Mouse (Mus musculus): ENCODE measurements around the gene Ndufv2. TPM values are rescaled to one million over a fixed set of nuclear protein-coding genes. Genes with fewer than 3 reads are reported as not detected.

The Ndufv2 gene
- polyA plus RNA-seq, 1 experiment from 2014 or later, result 340 TPM

DNA sequence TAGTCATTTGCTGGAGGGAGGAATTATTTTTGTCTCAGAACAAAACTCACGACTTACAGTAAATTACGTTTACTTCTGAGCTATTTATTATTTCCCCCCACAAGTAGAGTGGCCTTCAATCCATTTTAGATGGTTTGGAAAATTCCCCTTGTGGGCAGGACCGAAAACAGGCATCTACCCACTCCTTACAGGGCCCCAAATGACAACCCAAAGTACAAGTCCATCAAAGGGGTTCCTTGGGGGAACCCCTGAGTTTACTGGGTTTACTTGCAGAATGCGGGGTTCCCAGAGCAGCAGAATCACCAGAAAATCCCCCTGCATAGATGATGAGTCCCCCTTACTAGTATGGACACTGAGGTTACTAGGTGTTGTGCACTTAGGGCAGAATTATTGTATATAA lies 10.8 kb upstream of the Ndufv2 start:
- peak overlapping the region; percentile 70 for H3K4me2 ChIP-seq (ENCODE audit: low read depth, low read length)
- H3K4me1 ChIP-seq (ENCODE audit: control insufficient read depth, insufficient read depth, low read length), result peaks cover 12% of the 10 kb centered on the region; the same call in 1 of the 2 replicates
- no peaks in the 10 kb centered on the region for H3K27me3 ChIP-seq (ENCODE audit: control insufficient read depth, insufficient read depth, low read length)
- peaks cover 23% of the 10 kb centered on the region for H3K36me3 ChIP-seq (ENCODE audit: control insufficient read depth, insufficient read depth, low read length)
- H3K9ac ChIP-seq (ENCODE audit: low read length), result peak overlapping the region; percentile 91
- peak overlapping the region; percentile 85 for H3K4me3 ChIP-seq (replicated peaks; ENCODE audit: low read length)
- no peaks in the 10 kb centered on the region for H3K9me3 ChIP-seq (replicated peaks; ENCODE audit: control insufficient read depth, low read length)
- no peak overlapping the region for H3K27ac ChIP-seq (ENCODE audit: low read length)
- ATAC-seq (ENCODE audit: insufficient read depth, low FRiP score), result no peak
- WGBS, result 31% methylated on average over 4 of the region's 4 CpGs

DNA sequence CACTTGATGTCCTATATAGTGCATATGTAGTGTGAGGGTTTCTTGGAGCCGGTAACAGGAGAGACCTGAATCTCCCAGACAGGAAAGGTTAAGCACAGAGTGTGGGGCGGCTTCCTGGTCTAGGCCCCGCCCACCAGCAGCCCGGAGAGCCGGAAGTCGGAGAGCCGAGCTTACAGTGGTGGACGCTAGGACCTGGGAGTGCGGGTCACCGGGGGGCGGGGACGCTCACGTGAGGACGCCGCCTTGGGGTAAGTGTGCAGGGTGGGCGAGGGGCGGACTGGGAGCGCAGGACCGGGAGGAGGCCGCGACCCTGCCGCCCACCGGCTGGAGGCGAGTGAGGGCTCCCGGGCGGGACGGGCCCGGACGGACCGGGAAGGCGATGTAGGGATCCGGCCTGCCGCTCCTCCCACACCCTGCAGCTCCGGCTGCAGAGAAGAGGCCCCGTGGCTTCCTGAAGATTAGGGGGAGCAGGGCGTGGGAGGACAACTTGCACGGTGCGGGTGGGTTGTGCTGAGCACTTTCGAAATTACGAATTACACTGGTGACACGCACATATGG lies 10.1 kb upstream of the Ndufv2 start, which contains the start of gene Washc1:
TSS of gene Washc1 (plus strand) at position 144 of the 558 bp plus-strand sequence.
- Histone ChIP-seq H3K27ac (ENCODE audit: low read length) (peak within 1 kb of the TSS; percentile 84), H3K9me3 (replicated peaks; ENCODE audit: control insufficient read depth, low read length) (no peaks in the 10 kb centered on the region), H3K4me3 (replicated peaks; ENCODE audit: low read length) (peak within 1 kb of the TSS; percentile 85), H3K27me3 (ENCODE audit: control insufficient read depth, insufficient read depth, low read length) (no peaks in the 10 kb centered on the region), H3K36me3 (ENCODE audit: control insufficient read depth, insufficient read depth, low read length) (peaks cover 17% of the 10 kb centered on the region; the same call in 1 of the 2 replicates), H3K4me2 (ENCODE audit: low read depth, low read length) (peak within 1 kb of the TSS; percentile 70), H3K9ac (ENCODE audit: low read length) (peak within 1 kb of the TSS; percentile 91), H3K4me1 (ENCODE audit: control insufficient read depth, insufficient read depth, low read length) (peaks cover 12% of the 10 kb centered on the region; the same call in 1 of the 2 replicates)
- WGBS, result under 1% methylated on average over 41 of the region's 41 CpGs
- peak; percentile 97 for ATAC-seq (ENCODE audit: insufficient read depth, low FRiP score)

DNA sequence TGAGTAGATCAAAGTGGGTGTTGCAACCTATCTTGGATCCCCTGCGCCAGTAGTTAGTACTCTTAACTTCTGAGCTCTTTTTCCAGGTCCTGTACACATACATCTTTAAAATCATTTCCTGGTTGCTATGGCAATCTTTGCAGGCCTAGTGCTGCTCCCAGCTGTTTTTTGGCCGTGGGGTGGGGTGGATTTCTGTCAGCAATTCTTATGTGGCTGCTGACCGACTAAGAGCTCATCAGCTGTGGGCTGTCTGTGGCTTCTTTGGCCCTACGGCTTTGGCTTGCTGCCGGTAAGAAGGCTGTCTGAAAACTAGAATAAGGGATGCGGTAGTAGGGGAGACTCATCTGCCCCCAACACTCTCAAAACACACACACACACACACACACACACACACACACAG lies 9.4 kb upstream of the Ndufv2 start:
- peak overlapping the region; percentile 85 for H3K4me3 ChIP-seq (replicated peaks; ENCODE audit: low read length)
- peak overlapping the region; percentile 52 for H3K4me2 ChIP-seq (ENCODE audit: low read depth, low read length)
- peak; percentile 14; the same call in 1 of the 2 replicates for ATAC-seq (ENCODE audit: insufficient read depth, low FRiP score)
- H3K9ac ChIP-seq (ENCODE audit: low read length), result peak overlapping the region; percentile 91
- H3K36me3 ChIP-seq (ENCODE audit: control insufficient read depth, insufficient read depth, low read length), result 0 out of 2 replicates have a peak, but pooled peaks cover 11% of the 10 kb centered on the region
- peak overlapping the region; percentile 84 for H3K27ac ChIP-seq (ENCODE audit: low read length)
- no peaks in the 10 kb centered on the region for H3K27me3 ChIP-seq (ENCODE audit: control insufficient read depth, insufficient read depth, low read length)
- H3K9me3 ChIP-seq (replicated peaks; ENCODE audit: control insufficient read depth, low read length), result no peaks in the 10 kb centered on the region
- peaks cover 12% of the 10 kb centered on the region; the same call in 1 of the 2 replicates for H3K4me1 ChIP-seq (ENCODE audit: control insufficient read depth, insufficient read depth, low read length)
- WGBS, result 19% methylated on average over 6 of the region's 6 CpGs

DNA sequence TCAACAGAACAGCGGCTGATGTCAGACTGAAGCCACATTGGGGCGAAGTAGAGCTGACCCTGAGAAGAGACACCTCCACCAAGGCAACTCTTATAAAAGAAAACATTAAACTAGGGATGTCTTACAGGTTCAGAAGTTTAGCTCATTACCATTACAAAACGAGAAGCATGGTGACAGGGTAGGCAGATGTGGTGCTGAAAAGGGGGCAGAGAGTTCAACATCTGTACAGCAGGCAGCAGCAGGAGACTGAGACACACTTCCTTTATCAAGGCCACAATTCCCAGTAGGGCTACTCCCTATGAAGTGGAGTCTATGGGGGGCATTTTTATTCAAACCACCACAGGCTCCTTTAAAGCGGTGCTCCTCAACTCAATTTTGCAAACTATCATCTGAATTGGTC lies 6.8 kb upstream of the Ndufv2 start:
- no peak for ATAC-seq (ENCODE audit: insufficient read depth, low FRiP score)
- H3K27me3 ChIP-seq (ENCODE audit: control insufficient read depth, insufficient read depth, low read length), result no peaks in the 10 kb centered on the region
- WGBS, result 83% methylated on average over 4 of the region's 4 CpGs
- H3K9ac ChIP-seq (ENCODE audit: low read length), result no peak overlapping the region
- H3K4me2 ChIP-seq (ENCODE audit: low read depth, low read length), result no peak overlapping the region
- H3K9me3 ChIP-seq (replicated peaks; ENCODE audit: control insufficient read depth, low read length), result no peaks in the 10 kb centered on the region
- no peak overlapping the region for H3K27ac ChIP-seq (ENCODE audit: low read length)
- peaks cover 12% of the 10 kb centered on the region; the same call in 1 of the 2 replicates for H3K4me1 ChIP-seq (ENCODE audit: control insufficient read depth, insufficient read depth, low read length)
- H3K4me3 ChIP-seq (replicated peaks; ENCODE audit: low read length), result no peak overlapping the region
- no peaks in the 10 kb centered on the region for H3K36me3 ChIP-seq (ENCODE audit: control insufficient read depth, insufficient read depth, low read length)

DNA sequence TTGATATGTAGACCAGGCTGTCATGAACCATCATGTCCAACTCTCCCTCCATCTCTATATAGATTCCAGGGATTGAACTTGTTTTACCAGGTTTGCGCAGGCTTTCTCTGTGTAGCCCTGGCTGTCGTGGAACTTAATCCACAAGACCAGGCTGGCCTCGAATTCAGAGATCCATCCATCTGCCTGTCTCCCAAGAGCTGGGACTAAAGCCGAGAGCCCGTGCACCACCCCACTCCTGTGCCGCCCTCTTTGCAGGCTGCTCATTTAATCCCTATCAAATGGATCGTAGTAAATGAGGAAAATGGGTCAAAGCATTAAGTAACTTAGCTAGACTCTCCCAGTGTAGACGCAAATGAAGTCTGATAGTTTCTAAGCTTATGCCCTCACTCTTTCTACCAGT lies 6.1 kb upstream of the Ndufv2 start:
- 66% methylated on average over 8 of the region's 8 CpGs for WGBS
- no peak overlapping the region for H3K4me2 ChIP-seq (ENCODE audit: low read depth, low read length)
- no peak for ATAC-seq (ENCODE audit: insufficient read depth, low FRiP score)

DNA sequence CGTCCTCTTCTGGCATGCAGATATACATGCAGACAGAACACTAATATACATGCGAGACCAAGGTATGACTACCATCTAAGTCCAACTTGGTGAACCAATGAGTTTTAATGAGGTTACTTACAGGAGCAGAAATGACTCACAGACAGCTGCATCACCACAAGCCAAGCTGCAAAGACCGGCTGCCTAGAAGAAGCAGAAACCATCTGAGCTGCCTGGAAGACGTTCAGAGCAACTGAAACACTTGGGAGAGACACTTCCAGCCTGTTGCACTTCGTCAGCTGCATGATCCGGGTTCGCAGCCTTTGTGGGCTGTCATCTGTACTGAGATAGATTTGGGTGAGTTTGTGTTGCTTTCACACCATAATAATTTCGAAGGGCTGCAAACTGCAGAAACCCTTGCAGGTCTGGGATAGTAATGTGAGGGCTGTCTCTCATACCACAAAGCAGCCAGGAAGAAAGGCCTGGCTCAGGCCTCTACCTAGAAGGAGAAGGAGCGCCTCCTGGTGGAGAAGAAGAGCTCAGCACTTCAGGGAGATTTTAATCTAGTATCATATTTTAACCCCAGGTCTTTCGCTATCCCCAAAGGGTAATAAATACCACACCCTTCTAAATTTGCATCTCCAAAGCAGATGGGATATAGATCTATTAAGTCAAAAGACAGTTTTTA lies 5.4 kb upstream of the Ndufv2 start:
- Histone ChIP-seq H3K9me3 (replicated peaks; ENCODE audit: control insufficient read depth, low read length) (no peaks in the 10 kb centered on the region), H3K27me3 (ENCODE audit: control insufficient read depth, insufficient read depth, low read length) (no peaks in the 10 kb centered on the region), H3K27ac (ENCODE audit: low read length) (no peak overlapping the region), H3K9ac (ENCODE audit: low read length) (peak overlapping the region; percentile 26; the same call in 1 of the 2 replicates), H3K36me3 (ENCODE audit: control insufficient read depth, insufficient read depth, low read length) (no peaks in the 10 kb centered on the region), H3K4me2 (ENCODE audit: low read depth, low read length) (no peak overlapping the region), H3K4me3 (replicated peaks; ENCODE audit: low read length) (no peak overlapping the region), H3K4me1 (ENCODE audit: control insufficient read depth, insufficient read depth, low read length) (peaks cover 6% of the 10 kb centered on the region; the same call in 1 of the 2 replicates)
- 42% methylated on average over 10 of the region's 10 CpGs for WGBS
- no peak for ATAC-seq (ENCODE audit: insufficient read depth, low FRiP score)

More for the DNA sequence above, 6.1 kb upstream of the Ndufv2 start:
- Histone ChIP-seq H3K27me3 (ENCODE audit: control insufficient read depth, insufficient read depth, low read length) (no peaks in the 10 kb centered on the region), H3K27ac (ENCODE audit: low read length) (no peak overlapping the region), H3K4me3 (replicated peaks; ENCODE audit: low read length) (no peak overlapping the region), H3K9me3 (replicated peaks; ENCODE audit: control insufficient read depth, low read length) (no peaks in the 10 kb centered on the region), H3K36me3 (ENCODE audit: control insufficient read depth, insufficient read depth, low read length) (no peaks in the 10 kb centered on the region), H3K4me1 (ENCODE audit: control insufficient read depth, insufficient read depth, low read length) (peaks cover 11% of the 10 kb centered on the region; the same call in 1 of the 2 replicates), H3K9ac (ENCODE audit: low read length) (no peak overlapping the region)

DNA sequence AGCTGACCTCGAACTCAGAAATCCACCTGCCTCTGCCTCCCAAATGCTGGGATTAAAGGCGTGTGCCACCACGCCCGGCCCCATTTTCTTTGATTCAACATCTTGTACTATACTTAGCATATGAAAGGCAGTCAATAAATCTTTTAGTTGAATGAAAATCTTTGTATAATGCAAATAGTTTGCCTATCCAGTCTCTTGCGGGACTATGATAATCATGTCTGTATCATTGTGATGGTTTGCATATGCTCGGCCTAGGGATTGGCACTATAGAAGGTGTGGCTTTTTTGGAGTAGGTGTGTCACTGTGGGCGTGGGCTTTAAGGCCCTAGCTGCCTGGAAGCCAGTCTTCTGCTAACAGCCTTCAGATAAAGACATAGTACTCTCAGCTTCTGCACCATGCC lies 2.7 kb upstream of the Ndufv2 start:
- 87% methylated on average over 7 of the region's 7 CpGs for WGBS
- no peak overlapping the region for H3K4me3 ChIP-seq (replicated peaks; ENCODE audit: low read length)
- ATAC-seq (ENCODE audit: insufficient read depth, low FRiP score), result no peak
- H3K4me1 ChIP-seq (ENCODE audit: control insufficient read depth, insufficient read depth, low read length), result peaks cover 5% of the 10 kb centered on the region; the same call in 1 of the 2 replicates
- no peaks in the 10 kb centered on the region for H3K27me3 ChIP-seq (ENCODE audit: control insufficient read depth, insufficient read depth, low read length)
- no peak overlapping the region for H3K4me2 ChIP-seq (ENCODE audit: low read depth, low read length)
- H3K9me3 ChIP-seq (replicated peaks; ENCODE audit: control insufficient read depth, low read length), result no peaks in the 10 kb centered on the region
- no peaks in the 10 kb centered on the region for H3K36me3 ChIP-seq (ENCODE audit: control insufficient read depth, insufficient read depth, low read length)
- H3K9ac ChIP-seq (ENCODE audit: low read length), result no peak overlapping the region
- H3K27ac ChIP-seq (ENCODE audit: low read length), result no peak overlapping the region

DNA sequence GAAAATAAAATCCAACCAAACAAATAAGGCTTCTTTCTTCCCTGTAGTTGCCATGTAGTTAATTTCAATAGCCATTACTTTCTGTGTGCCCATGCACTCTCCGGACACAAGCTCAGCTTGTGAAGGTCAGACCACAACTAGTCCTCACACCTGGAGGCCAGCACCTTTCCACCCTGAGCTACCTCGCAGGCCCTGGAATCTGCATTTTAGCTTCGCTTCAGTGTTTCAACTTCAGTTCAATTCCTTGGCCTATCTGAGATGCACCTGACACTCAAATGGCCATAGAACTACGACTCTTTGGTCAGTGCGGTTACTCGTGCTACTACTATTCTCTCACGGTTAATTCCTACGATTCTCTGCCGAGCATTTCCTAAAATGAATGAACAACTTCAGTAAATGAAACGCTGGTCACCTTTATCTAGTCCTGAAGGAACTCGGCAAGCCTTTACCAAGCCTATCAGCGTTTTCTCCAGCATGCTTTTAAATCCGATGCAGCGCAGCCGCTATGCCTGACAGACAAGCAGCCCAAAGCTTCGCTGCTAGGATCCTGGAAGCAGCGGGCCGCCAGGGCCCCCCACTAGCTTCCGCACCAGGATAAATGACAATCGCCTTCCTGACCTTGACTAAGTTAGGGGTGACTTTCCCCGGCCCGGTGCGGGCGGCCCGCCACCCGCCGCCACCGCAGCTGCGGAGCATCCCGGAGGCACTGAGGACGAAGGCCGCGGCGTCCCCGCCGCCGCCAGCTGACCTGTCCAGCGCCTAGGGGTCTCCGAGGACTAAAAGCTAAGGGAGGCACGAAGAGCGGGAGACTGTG lies 586 bp downstream of the Ndufv2 start:
- Histone ChIP-seq H3K4me2 (ENCODE audit: low read depth, low read length) (peak overlapping the region; percentile 72), H3K9ac (ENCODE audit: low read length) (peak overlapping the region; percentile 97), H3K4me3 (replicated peaks; ENCODE audit: low read length) (peak overlapping the region; percentile 96), H3K27ac (ENCODE audit: low read length) (peak overlapping the region; percentile 95), H3K36me3 (ENCODE audit: control insufficient read depth, insufficient read depth, low read length) (no peaks in the 10 kb centered on the region), H3K4me1 (ENCODE audit: control insufficient read depth, insufficient read depth, low read length) (peaks cover 5% of the 10 kb centered on the region; the same call in 1 of the 2 replicates), H3K27me3 (ENCODE audit: control insufficient read depth, insufficient read depth, low read length) (no peaks in the 10 kb centered on the region), H3K9me3 (replicated peaks; ENCODE audit: control insufficient read depth, low read length) (no peaks in the 10 kb centered on the region)
- ATAC-seq (ENCODE audit: insufficient read depth, low FRiP score), result 0 out of 2 replicates have a peak, but pooled peaks have one; percentile 4
- WGBS, result under 1% methylated on average over 41 of the region's 41 CpGs
